7 mouse cellular contexts compared by ENCODE assay signal in genomic region chr8:91802401-91803322, GRCm38 (mm10). TPM values are rescaled to one million over a fixed set of nuclear protein-coding genes. Genes with fewer than 3 reads are reported as not detected.
DNase-seq lines count a peak whose midpoint lies in the region; ATAC-seq lines count a peak whose summit lies in the region.

No protein-coding gene starts in this region.

- 4% methylated on average over 29 of the region's 29 CpGs for WGBS in embryonic facial prominence, embryonic 13.5 days
- 4% methylated on average over 29 of the region's 29 CpGs for WGBS in kidney, embryonic 16.5 days
- WGBS in midbrain, embryonic 12.5 days = 2% methylated on average over 29 of the region's 29 CpGs

- H3K9me3 ChIP-seq in embryonic facial prominence, embryonic 13.5 days = no peaks in the 10 kb centered on the region
- H3K9me3 ChIP-seq in kidney, embryonic 16.5 days (ENCODE audit: low read length) = no peaks in the 10 kb centered on the region
- no peaks in the 10 kb centered on the region for H3K9me3 ChIP-seq in midbrain, embryonic 12.5 days

- H3K4me1 ChIP-seq in embryonic facial prominence, embryonic 13.5 days = peaks cover 82% of the 10 kb centered on the region
- H3K4me1 ChIP-seq in kidney, embryonic 16.5 days (ENCODE audit: insufficient read depth, low read length) = peaks cover 73% of the 10 kb centered on the region
- H3K4me1 ChIP-seq in midbrain, embryonic 12.5 days = peaks cover 78% of the 10 kb centered on the region

- H3K36me3 ChIP-seq in embryonic facial prominence, embryonic 13.5 days = no peaks in the 10 kb centered on the region
- H3K36me3 ChIP-seq in kidney, embryonic 16.5 days (ENCODE audit: insufficient read depth, low read length) = no peaks in the 10 kb centered on the region
- H3K36me3 ChIP-seq in midbrain, embryonic 12.5 days = peaks cover 12% of the 10 kb centered on the region

- H3K9ac ChIP-seq in embryonic facial prominence, embryonic 13.5 days = peak overlapping the region; percentile 88
- H3K9ac ChIP-seq in kidney, embryonic 16.5 days (replicated peaks; ENCODE audit: low read length) = peak overlapping the region; percentile 81; the same call in 1 of the 2 replicates
- peak overlapping the region; percentile 98 for H3K9ac ChIP-seq in midbrain, embryonic 12.5 days (replicated peaks)

- peak overlapping the region; percentile 84 for H3K4me2 ChIP-seq in embryonic facial prominence, embryonic 13.5 days
- H3K4me2 ChIP-seq in kidney, embryonic 16.5 days (replicated peaks; ENCODE audit: low read depth, low read length) = peak overlapping the region; percentile 86
- H3K4me2 ChIP-seq in midbrain, embryonic 12.5 days (replicated peaks) = peak overlapping the region; percentile 64

- DNase-seq in R1 (ENCODE audit: low read depth, low spot score) = peak; percentile 64
- no peak for DNase-seq in thymus, postnatal 14 days
- DNase-seq in adipocyte (ENCODE audit: low spot score) = no peak
- no peak for DNase-seq in gastrocnemius, adult 18-20 months (ENCODE audit: low spot score)

- H3K27me3 ChIP-seq in embryonic facial prominence, embryonic 13.5 days = peaks cover 85% of the 10 kb centered on the region
- H3K27me3 ChIP-seq in kidney, embryonic 16.5 days (ENCODE audit: insufficient read depth, low read length) = peaks cover 81% of the 10 kb centered on the region
- peaks cover 35% of the 10 kb centered on the region for H3K27me3 ChIP-seq in midbrain, embryonic 12.5 days

- ATAC-seq in embryonic facial prominence, embryonic 13.5 days (ENCODE audit: insufficient number of reproducible peaks, insufficient read depth, low FRiP score, low TSS enrichment, low read depth) = no peak
- ATAC-seq in kidney, embryonic 16.5 days (ENCODE audit: low FRiP score, low TSS enrichment) = no peak
- ATAC-seq in midbrain, embryonic 12.5 days (ENCODE audit: low FRiP score, low read depth) = no peak

- H3K4me3 ChIP-seq in embryonic facial prominence, embryonic 13.5 days = peak overlapping the region; percentile 73
- H3K4me3 ChIP-seq in kidney, embryonic 16.5 days (ENCODE audit: low read length) = peak overlapping the region; percentile 64
- peak overlapping the region; percentile 88 for H3K4me3 ChIP-seq in midbrain, embryonic 12.5 days

- peak overlapping the region; percentile 97 for H3K27ac ChIP-seq in embryonic facial prominence, embryonic 13.5 days
- peak overlapping the region; percentile 54; the same call in 1 of the 2 replicates for H3K27ac ChIP-seq in kidney, embryonic 16.5 days (ENCODE audit: low read length)
- H3K27ac ChIP-seq in midbrain, embryonic 12.5 days (replicated peaks) = peak overlapping the region; percentile 100

RNA-seq across cellular contexts. Expression of gene Irx3, which starts 0.8 kb away (rescaled TPM):
- polyA plus RNA-seq in embryonic facial prominence, embryonic 13.5 days (2015; fragmentation: Nextera tagmentation; extraction: Ambion mirVana) = 23.0 and 32.6 TPM in 2 replicates
- 14.5 and 14.7 TPM in 2 replicates for polyA plus RNA-seq in kidney, embryonic 16.5 days (2015; fragmentation: Nextera tagmentation; extraction: Ambion mirVana)
- 73.4 and 73.9 TPM in 2 replicates for polyA plus RNA-seq in midbrain, embryonic 12.5 days (2016; fragmentation: Nextera tagmentation; extraction: Ambion mirVana)
- total RNA-seq in gastrocnemius, adult 18-20 months (2021) = 1 to 10 TPM; 4.5 TPM
